Mouse (Mus musculus): Measurements from ENCODE around the gene Tmem30c. TPM values are rescaled to one million over a fixed set of nuclear protein-coding genes. Genes with fewer than 3 reads are reported as not detected.
A peak's percentile ranks its signal among the peaks of the same experiment; 100 is the strongest.

Tmem30c gene
- polyA plus RNA-seq (2016; fragmentation: Nextera tagmentation; extraction: Ambion mirVana) = 0.14 TPM in 1 of 2 replicates, not detected in the other

DNA sequence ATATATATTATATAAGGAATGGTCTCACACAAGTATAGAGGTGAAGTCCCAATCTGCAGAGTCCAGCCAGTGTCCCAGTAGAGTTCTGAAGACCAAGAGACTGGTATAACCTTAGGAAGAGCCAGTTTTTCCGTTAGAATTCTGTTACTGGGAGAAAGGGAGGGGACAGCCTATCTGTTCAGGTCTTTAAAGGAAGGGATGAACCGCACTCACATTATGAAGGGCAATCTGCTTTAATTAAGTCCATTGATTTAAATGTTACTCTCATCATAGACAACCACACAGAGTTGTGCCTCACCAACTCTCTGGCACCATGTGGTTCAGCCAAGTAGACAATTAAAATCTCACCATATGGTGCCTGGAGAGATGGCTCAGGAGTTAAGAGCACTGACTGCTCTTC is at the start of gene Tmem30c:
Gene Tmem30c, minus strand, starts transcription at position 101 of the 400 bp plus-strand sequence.
- Histone ChIP-seq H3K36me3 (no peaks in the 10 kb centered on the region), H3K4me1 (no peaks in the 10 kb centered on the region), H3K9me3 (no peaks in the 10 kb centered on the region), H3K27ac (no peak within 1 kb of the TSS), H3K4me2 (replicated peaks) (no peak within 1 kb of the TSS), H3K9ac (no peak within 1 kb of the TSS), H3K4me3 (no peak within 1 kb of the TSS), H3K27me3 (no peaks in the 10 kb centered on the region)
- no peak for ATAC-seq (ENCODE audit: insufficient number of reproducible peaks, insufficient read depth, low FRiP score, low TSS enrichment)
- WGBS = 71% methylated on average over 2 of the region's 2 CpGs

- Histone ChIP-seq H3K9ac (no peak overlapping the region), H3K4me1 (peaks cover 28% of the 10 kb centered on the region), H3K9me3 (no peaks in the 10 kb centered on the region), H3K36me3 (no peaks in the 10 kb centered on the region), H3K27me3 (no peaks in the 10 kb centered on the region), H3K27ac (peak overlapping the region; percentile 24), H3K4me2 (replicated peaks) (no peak overlapping the region), H3K4me3 (no peak overlapping the region)
- WGBS = 55% methylated on average over 5 of the region's 5 CpGs
- ATAC-seq (ENCODE audit: insufficient number of reproducible peaks, insufficient read depth, low FRiP score, low TSS enrichment) = 0 out of 2 replicates have a peak, but pooled peaks have one; percentile 28
Measured at GRCm38 (mm10) chr16:57340613-57340898, 47.9 kb upstream of the Tmem30c start.

DNA sequence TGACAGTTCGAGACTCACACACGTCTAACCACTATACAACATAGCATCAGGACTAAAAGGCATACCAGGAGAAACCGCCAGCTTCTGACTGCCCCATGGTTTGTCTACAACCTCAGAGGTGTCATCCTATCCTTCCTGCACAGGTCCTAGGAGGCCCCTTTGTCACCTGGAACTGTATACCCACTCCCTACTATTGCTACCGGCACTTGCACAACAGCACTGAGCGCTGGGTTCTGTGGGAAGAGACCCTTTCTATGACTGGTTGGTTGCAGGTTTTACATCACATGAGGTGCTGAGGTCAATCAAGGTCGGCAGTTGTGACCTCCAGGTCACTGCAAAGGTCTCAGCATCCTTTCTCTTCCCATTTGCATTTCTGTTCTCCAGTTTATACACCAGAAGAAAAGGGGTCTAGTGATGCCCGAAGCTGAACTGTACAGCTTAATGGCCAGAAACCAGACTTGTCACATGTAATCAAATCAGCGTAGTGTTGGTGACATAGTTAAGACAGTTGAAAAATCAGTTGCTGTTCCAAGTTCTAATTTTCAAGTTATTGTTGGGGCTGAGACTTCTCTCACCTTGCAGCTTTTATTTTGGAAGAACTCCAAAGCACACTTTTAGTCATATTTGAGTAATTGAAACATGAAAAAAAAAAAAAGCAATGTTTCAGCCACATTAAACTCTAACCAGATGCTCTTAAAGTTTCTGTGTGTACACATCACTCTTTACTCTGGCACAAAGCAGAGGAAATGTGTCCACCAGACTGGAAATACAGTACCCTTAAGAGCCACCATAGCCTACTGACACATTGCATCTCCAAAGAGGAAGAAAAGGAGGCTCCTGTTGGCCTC is 47.3 kb upstream of the Tmem30c start:
- H3K27me3 ChIP-seq = no peaks in the 10 kb centered on the region
- H3K4me1 ChIP-seq = peaks cover 28% of the 10 kb centered on the region
- WGBS = 73% methylated on average over 8 of the region's 8 CpGs
- ATAC-seq (ENCODE audit: insufficient number of reproducible peaks, insufficient read depth, low FRiP score, low TSS enrichment) = 0 out of 2 replicates have a peak, but pooled peaks have one; percentile 67
- H3K9ac ChIP-seq = no peak overlapping the region
- no peaks in the 10 kb centered on the region for H3K9me3 ChIP-seq
- H3K4me2 ChIP-seq (replicated peaks) = no peak overlapping the region
- peak overlapping the region; percentile 24 for H3K27ac ChIP-seq
- no peak overlapping the region for H3K4me3 ChIP-seq
- no peaks in the 10 kb centered on the region for H3K36me3 ChIP-seq

DNA sequence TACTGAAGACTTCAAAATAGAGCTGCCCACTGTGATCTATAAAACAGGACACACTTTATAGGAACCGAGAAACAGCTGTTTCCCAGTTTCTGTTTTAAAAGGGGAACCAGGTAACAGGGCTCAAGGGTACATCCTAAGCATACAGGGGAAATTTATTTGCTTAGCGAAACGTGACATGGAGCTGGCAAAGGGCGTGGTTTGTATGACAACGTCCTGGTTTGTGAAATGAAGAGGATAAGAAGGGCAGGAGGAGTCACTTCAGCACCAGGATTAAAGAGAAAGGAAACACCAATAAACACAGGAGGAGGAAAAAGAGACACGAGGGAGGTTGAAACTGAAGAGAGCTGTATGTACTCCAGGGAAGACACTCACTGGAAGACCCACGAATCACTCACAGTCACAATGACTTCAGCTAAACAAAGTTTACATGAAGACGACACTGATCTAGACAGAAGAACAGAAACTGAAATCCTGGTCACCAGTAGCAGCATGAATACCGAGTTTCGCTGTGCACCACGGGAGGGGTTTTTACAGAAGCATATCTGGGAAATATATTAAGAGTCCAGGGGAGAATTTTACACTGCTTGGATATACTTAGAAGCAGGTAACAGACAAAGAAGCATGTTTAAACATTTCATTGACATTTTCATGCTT is 44.2 kb upstream of the Tmem30c start:
- WGBS = 71% methylated on average over 11 of the region's 11 CpGs
- H3K9ac ChIP-seq = no peak overlapping the region
- H3K4me1 ChIP-seq = peaks cover 28% of the 10 kb centered on the region
- H3K4me3 ChIP-seq = no peak overlapping the region
- no peak for ATAC-seq (ENCODE audit: insufficient number of reproducible peaks, insufficient read depth, low FRiP score, low TSS enrichment)
- H3K9me3 ChIP-seq = no peaks in the 10 kb centered on the region
- no peak overlapping the region for H3K4me2 ChIP-seq (replicated peaks)
- H3K27ac ChIP-seq = no peak overlapping the region
- no peaks in the 10 kb centered on the region for H3K27me3 ChIP-seq
- no peaks in the 10 kb centered on the region for H3K36me3 ChIP-seq

- no peaks in the 10 kb centered on the region for H3K9me3 ChIP-seq
- H3K4me2 ChIP-seq (replicated peaks) = no peak overlapping the region
- no peaks in the 10 kb centered on the region for H3K27me3 ChIP-seq
- no peaks in the 10 kb centered on the region for H3K36me3 ChIP-seq
- no peaks in the 10 kb centered on the region for H3K4me1 ChIP-seq
- 70% methylated on average over 7 of the region's 7 CpGs for WGBS
- H3K27ac ChIP-seq = no peak overlapping the region
- H3K4me3 ChIP-seq = no peak overlapping the region
- 0 out of 2 replicates have a peak, but pooled peaks have one; percentile 47 for ATAC-seq (ENCODE audit: insufficient number of reproducible peaks, insufficient read depth, low FRiP score, low TSS enrichment)
- H3K9ac ChIP-seq = no peak overlapping the region
Measured at GRCm38 (mm10) chr16:57332301-57332700, 39.6 kb upstream of the Tmem30c start.

DNA sequence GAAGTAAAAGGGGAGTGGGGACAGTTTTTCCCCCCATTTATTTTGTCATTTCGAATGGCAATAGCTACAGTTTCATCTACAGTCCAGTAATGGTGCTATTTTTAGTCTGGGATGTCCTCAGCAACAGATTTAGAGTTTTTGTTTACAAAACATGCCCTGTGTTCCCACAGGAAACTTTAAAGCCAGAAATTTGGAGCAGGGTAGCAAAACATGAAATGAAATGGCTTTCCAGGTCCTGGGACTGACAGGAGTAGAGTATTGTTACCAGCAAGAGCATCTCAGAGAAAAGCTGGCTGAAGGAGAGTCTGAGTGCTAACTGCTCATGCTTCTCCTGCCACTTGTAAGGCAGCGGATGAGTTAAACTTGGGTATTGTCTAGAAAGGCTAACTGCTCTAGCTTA is 37.4 kb upstream of the Tmem30c start:
- WGBS = 78% methylated on average over 2 of the region's 2 CpGs

DNA sequence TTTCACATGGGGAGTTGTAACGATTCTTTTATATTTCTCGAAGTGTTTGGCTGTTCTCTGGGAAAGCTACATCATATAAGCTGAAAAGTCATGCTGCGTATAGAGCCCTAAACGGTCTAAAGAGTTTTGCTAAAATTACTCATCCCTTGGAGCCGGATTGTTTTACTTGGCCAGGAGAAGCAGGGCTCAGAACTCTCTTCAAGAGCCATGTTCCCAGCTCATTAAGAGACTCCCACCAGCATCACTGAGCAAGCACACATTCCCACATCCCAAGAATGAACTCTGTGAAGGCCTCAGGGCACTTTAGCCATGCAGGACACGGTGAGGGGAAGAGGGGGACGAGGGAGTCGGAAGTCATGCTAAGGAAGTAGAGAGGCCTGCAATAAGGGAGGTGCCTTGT is 36.4 kb upstream of the Tmem30c start:
- ATAC-seq (ENCODE audit: insufficient number of reproducible peaks, insufficient read depth, low FRiP score, low TSS enrichment) = no peak
- Histone ChIP-seq H3K9ac (no peak overlapping the region), H3K27ac (no peak overlapping the region), H3K27me3 (no peaks in the 10 kb centered on the region), H3K4me2 (replicated peaks) (no peak overlapping the region), H3K36me3 (no peaks in the 10 kb centered on the region), H3K4me3 (no peak overlapping the region), H3K4me1 (no peaks in the 10 kb centered on the region), H3K9me3 (no peaks in the 10 kb centered on the region)
- WGBS = 60% methylated on average over 8 of the region's 8 CpGs

More for the DNA sequence above, 37.4 kb upstream of the Tmem30c start:
- Histone ChIP-seq H3K9ac (no peak overlapping the region), H3K4me2 (replicated peaks) (no peak overlapping the region), H3K36me3 (no peaks in the 10 kb centered on the region), H3K4me3 (no peak overlapping the region), H3K27ac (no peak overlapping the region), H3K9me3 (no peaks in the 10 kb centered on the region), H3K4me1 (no peaks in the 10 kb centered on the region), H3K27me3 (no peaks in the 10 kb centered on the region)
- ATAC-seq (ENCODE audit: insufficient number of reproducible peaks, insufficient read depth, low FRiP score, low TSS enrichment) = no peak

- no peak overlapping the region for H3K9ac ChIP-seq
- H3K4me1 ChIP-seq = no peaks in the 10 kb centered on the region
- H3K4me2 ChIP-seq (replicated peaks) = no peak overlapping the region
- no peak overlapping the region for H3K27ac ChIP-seq
- no peak overlapping the region for H3K4me3 ChIP-seq
- no peaks in the 10 kb centered on the region for H3K27me3 ChIP-seq
- 47% methylated on average over 7 of the region's 7 CpGs for WGBS
- H3K36me3 ChIP-seq = no peaks in the 10 kb centered on the region
- ATAC-seq (ENCODE audit: insufficient number of reproducible peaks, insufficient read depth, low FRiP score, low TSS enrichment) = no peak
- no peaks in the 10 kb centered on the region for H3K9me3 ChIP-seq
Measured at GRCm38 (mm10) chr16:57326996-57327395, 34.3 kb upstream of the Tmem30c start.

DNA sequence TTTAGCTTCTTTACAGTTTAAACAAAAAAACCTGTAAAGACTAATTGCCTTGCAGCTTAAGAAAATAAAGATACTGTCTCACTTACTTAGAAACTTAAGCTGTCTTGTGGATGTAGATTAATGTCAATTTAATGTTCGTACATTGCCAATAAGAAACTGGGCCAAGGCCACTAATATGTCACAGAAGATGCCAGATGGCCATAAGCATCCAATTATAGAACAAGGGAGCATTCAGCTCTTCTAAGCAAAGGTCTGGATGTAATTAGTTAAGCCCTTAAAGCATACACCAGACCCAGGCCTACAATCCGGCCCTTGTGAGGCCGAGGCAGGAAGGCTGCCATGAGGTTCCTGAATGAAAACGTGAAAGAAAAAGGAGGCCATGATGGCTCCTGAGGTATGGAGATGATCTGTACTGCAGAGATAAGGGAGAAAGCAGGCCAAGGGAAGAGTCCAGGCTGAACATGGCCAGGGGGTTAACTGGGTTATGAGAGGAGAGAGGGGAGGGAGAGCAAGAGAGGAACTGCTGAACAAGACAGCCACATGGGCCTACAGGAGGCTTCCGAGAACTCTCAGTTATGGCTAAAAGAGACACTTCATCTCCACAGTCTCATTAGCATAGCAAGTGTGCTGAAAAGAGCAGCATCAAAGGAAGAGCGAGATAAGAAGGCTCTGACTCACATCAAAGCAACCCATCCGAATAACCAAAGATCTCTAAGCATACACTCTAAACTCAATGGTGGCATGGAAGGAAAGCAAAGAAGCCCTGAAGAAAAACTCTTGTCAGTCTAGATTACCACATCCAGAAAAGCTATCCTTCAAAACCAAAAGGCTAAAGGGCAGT is 26.8 kb upstream of the Tmem30c start:
- no peaks in the 10 kb centered on the region for H3K36me3 ChIP-seq
- no peak overlapping the region for H3K4me2 ChIP-seq (replicated peaks)
- H3K4me1 ChIP-seq = peaks cover 8% of the 10 kb centered on the region; the same call in 1 of the 2 replicates
- H3K9me3 ChIP-seq = peaks cover 5% of the 10 kb centered on the region; the same call in 1 of the 2 replicates
- 52% methylated on average over 7 of the region's 7 CpGs for WGBS
- H3K4me3 ChIP-seq = no peak overlapping the region
- no peak overlapping the region for H3K27ac ChIP-seq
- H3K27me3 ChIP-seq = no peaks in the 10 kb centered on the region
- no peak for ATAC-seq (ENCODE audit: insufficient number of reproducible peaks, insufficient read depth, low FRiP score, low TSS enrichment)
- no peak overlapping the region for H3K9ac ChIP-seq

- no peaks in the 10 kb centered on the region for H3K27me3 ChIP-seq
Measured at GRCm38 (mm10) chr16:57318637-57319125, 26.0 kb upstream of the Tmem30c start.

GRCm38 (mm10) chr16:57317882-57318636 is 25.4 kb upstream of the Tmem30c start:
- Histone ChIP-seq H3K27ac (no peak overlapping the region), H3K4me2 (replicated peaks) (no peak overlapping the region), H3K4me1 (peaks cover 8% of the 10 kb centered on the region; the same call in 1 of the 2 replicates), H3K36me3 (no peaks in the 10 kb centered on the region), H3K9ac (no peak overlapping the region), H3K9me3 (peaks cover 5% of the 10 kb centered on the region; the same call in 1 of the 2 replicates), H3K4me3 (no peak overlapping the region), H3K27me3 (no peaks in the 10 kb centered on the region)
- no peak for ATAC-seq (ENCODE audit: insufficient number of reproducible peaks, insufficient read depth, low FRiP score, low TSS enrichment)
- 52% methylated on average over 13 of the region's 13 CpGs for WGBS

More at GRCm38 (mm10) chr16:57318637-57319125, 26.0 kb upstream of the Tmem30c start:
- no peak for ATAC-seq (ENCODE audit: insufficient number of reproducible peaks, insufficient read depth, low FRiP score, low TSS enrichment)
- H3K4me1 ChIP-seq = peaks cover 8% of the 10 kb centered on the region; the same call in 1 of the 2 replicates
- 65% methylated on average over 8 of the region's 8 CpGs for WGBS
- no peak overlapping the region for H3K27ac ChIP-seq
- peaks cover 5% of the 10 kb centered on the region; the same call in 1 of the 2 replicates for H3K9me3 ChIP-seq
- no peak overlapping the region for H3K4me2 ChIP-seq (replicated peaks)
- H3K36me3 ChIP-seq = no peaks in the 10 kb centered on the region
- no peak overlapping the region for H3K9ac ChIP-seq
- no peak overlapping the region for H3K4me3 ChIP-seq

Data from embryonic facial prominence, embryonic 12.5 days (tissue).